Mouse (Mus musculus): ENCODE data around the gene Rbfox1.

GRCm38 (mm10) chr16:6119472-6119871 is 234.3 kb downstream of the Rbfox1 start:
- TF ChIP-seq CTCF (IDR thresholded peaks at IDR 0.05), result no peak
- no peak for TF ChIP-seq EP300 (IDR thresholded peaks at IDR 0.05; ENCODE audit: insufficient read depth, low read depth, low read length)
